Mouse (Mus musculus) heart, postnatal 4 days (tissue): ENCODE results near the gene Gm20911. TPM values are rescaled to one million over a fixed set of nuclear protein-coding genes. Genes with fewer than 3 reads are reported as not detected.
"Not testable (repeated sequence)": the region's sequence is repeated elsewhere in the genome, so short reads cannot be mapped to it uniquely, and the experiment has no call there.

ENCODE experiments used
- DNase-seq: peaks from one replicate; pipeline ENCODE4 v3.0.0; 2021
- total RNA-seq, 2 experiments: library from RNA; stranded (reverse); gene quantifications; 2 replicates each; pipeline ENCODE4 v1.2.3; 2021

The Gm20911 gene
- not detected for total RNA-seq

DNA sequence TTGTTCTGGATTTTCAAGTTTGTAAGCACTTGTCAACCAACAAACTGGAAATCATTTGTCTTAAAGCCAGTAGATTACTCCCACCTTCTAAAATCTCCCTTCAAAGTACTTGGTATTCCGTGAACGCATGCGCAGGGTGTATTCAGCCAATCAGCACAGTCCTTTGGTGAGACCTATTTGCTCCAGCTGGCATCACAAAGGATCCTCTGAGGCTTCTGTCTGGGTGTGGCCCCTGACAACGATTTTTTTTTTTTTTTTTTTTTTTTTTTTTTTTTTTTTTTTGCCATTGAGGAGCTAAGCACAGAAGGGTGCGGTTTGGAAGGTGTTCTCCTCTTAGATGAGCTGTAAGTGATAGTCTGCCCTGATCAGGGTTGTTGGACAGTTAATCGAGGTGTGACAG lies at the start of gene Gm20911:
TSS of gene Gm20911 (plus strand) at position 301 of the 400 bp plus-strand sequence.
- DNase-seq, result not testable (repeated sequence)
